Mouse (Mus musculus): ENCODE measurements around the gene Tmem220. TPM values are rescaled to one million over a fixed set of nuclear protein-coding genes. Genes with fewer than 3 reads are reported as not detected.

Tmem220 gene
- 3.5 and 5.4 TPM in 2 replicates for polyA plus RNA-seq (2015; fragmentation: Nextera tagmentation; extraction: Ambion mirVana)

DNA sequence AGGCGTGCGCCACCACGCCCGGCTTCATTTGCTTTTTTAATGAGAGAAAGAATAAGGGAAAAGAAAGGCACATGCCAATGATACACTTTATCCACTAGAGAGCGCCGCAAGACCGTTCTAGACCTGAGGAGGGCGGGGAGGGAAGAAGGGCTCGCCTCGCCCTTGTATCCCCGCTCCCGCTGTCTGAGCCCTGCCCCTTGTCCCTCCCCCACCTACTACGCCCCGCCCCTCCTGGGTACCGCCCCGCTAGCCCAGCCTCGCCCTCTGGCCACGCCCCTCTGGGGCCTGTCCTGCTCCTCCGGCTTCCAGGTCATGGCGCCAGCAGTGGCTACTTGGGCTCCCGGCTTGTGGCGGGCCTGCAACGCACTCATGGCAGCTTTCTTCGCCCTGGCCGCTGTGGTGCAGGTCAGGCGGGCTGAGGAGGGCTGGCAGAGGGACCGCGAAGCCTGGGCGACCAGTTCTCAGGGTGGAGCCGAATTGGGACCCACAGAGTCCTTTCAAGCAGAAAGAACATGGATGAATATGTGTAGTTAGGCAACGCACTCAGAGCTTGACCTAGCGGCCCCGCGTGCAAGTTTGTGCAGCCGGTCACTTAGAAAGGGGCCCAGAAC, at the start of gene Tmem220:
Gene Tmem220 (plus strand): TSS at position 288 of the 611 bp plus-strand sequence.
- WGBS, result under 1% methylated on average over 34 of the region's 35 CpGs
- no peaks in the 10 kb centered on the region for H3K27me3 ChIP-seq (replicated peaks; ENCODE audit: insufficient read depth, low read length)
- peak within 1 kb of the TSS; percentile 28; the same call in 1 of the 2 replicates for H3K27ac ChIP-seq (ENCODE audit: low read length)
- no peaks in the 10 kb centered on the region; the same call in 1 of the 2 replicates for H3K4me1 ChIP-seq (ENCODE audit: insufficient read depth, low read depth, low read length)
- peak within 1 kb of the TSS; percentile 56 for H3K4me2 ChIP-seq (replicated peaks; ENCODE audit: low read depth, low read length)
- H3K4me3 ChIP-seq (ENCODE audit: low read depth, low read length), result peak within 1 kb of the TSS; percentile 46
- peak within 1 kb of the TSS; percentile 30 for H3K9ac ChIP-seq (replicated peaks; ENCODE audit: low read depth)
- ATAC-seq (peak; percentile 100), DNase-seq (ENCODE audit: low spot score) (peak; percentile 98)
- H3K36me3 ChIP-seq (ENCODE audit: insufficient read depth, low read length), result no peaks in the 10 kb centered on the region
- no peaks in the 10 kb centered on the region for H3K9me3 ChIP-seq (ENCODE audit: low read length)
- TF ChIP-seq CTCF (IDR thresholded peaks at IDR 0.05) (peak; percentile 85), EP300 (IDR thresholded peaks at IDR 0.05) (no peak)

DNA sequence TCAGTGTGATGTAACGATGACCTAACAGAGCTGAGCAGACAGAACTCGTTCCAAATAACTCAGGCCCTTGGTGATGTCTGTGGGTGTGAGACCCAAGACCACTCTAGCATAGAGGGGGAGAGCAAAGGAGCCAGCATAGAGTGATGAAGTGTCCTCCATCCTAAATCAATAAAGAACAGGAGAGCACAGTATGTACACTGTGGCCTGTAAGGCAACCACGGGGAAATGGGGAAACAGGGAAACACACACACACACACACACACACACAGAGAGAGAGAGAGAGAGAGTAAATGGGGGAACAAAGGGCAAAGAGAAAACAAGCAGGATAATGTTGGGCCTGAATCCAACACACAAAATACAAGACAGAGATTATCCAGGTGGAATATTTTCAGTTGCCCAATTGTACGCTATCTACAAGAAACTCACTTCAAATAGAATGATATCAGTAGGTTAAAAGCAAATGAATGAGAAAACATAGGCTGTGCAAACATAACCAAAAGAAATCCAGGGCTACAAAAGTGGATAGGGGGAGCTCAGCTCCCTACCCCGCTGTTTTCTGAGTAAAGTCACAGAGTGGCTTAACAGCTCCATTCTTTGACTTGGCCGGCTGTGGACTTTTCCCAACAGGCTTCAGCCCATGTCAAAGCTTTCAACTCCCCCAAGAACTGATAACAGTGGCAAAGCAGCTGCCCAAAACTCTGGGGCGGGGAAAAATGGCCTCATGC, 49.2 kb upstream of the Tmem220 start:
- no peak for ATAC-seq
- H3K9ac ChIP-seq (replicated peaks; ENCODE audit: low read depth), result no peak overlapping the region
- H3K9me3 ChIP-seq (ENCODE audit: low read length), result no peaks in the 10 kb centered on the region
- no peak overlapping the region for H3K27ac ChIP-seq (ENCODE audit: low read length)
- H3K36me3 ChIP-seq (ENCODE audit: insufficient read depth, low read length), result no peaks in the 10 kb centered on the region
- WGBS, result 67% methylated on average over 7 of the region's 7 CpGs
- no peaks in the 10 kb centered on the region for H3K27me3 ChIP-seq (replicated peaks; ENCODE audit: insufficient read depth, low read length)
- DNase-seq (ENCODE audit: low spot score), result no peak
- H3K4me3 ChIP-seq (ENCODE audit: low read depth, low read length), result no peak overlapping the region
- H3K4me2 ChIP-seq (replicated peaks; ENCODE audit: low read depth, low read length), result no peak overlapping the region
- TF ChIP-seq EP300 (IDR thresholded peaks at IDR 0.05) (no peak), CTCF (IDR thresholded peaks at IDR 0.05) (no peak)
- H3K4me1 ChIP-seq (ENCODE audit: insufficient read depth, low read depth, low read length), result no peaks in the 10 kb centered on the region

DNA sequence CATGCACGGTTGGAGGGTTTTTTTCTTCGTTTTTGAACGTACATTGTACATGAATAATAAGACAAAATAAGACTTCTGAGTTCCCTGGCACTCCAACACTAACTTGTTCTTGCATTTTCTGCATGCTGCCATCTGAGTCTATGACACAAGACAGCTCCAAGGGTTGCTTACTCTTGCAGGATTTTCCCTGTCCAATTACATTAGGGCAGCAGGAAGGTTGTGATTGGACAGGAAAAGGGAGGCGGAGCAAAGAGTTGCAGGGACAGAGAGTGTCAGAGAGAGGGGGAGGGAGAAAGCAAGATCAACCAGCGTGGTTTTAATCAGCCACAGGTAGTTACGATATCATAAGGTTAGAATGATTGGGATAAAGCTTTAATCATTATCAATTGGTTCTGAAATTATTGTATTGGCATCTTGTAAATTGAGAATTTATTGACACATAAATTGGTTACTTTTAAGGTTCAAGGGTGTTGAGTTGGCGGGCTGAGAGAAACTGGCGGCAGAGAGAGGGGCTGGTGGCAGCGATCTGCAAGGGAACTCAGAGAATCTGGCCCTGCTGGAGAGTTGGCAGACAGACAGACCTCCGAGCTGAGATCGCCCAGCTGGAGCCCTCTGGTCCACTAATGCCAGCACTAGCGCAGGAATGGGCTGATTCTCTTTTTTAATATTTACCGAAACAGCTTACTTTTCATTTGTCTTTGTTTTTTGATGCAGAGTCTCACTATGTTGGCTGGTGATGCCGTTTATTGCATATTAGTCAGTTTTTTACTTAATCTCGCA, 43.4 kb upstream of the Tmem220 start:
- peak; percentile 11 for DNase-seq (ENCODE audit: low spot score)
- Histone ChIP-seq H3K4me2 (replicated peaks; ENCODE audit: low read depth, low read length) (no peak overlapping the region), H3K4me3 (ENCODE audit: low read depth, low read length) (no peak overlapping the region), H3K4me1 (ENCODE audit: insufficient read depth, low read depth, low read length) (no peaks in the 10 kb centered on the region), H3K36me3 (ENCODE audit: insufficient read depth, low read length) (no peaks in the 10 kb centered on the region), H3K9ac (replicated peaks; ENCODE audit: low read depth) (no peak overlapping the region), H3K27ac (ENCODE audit: low read length) (no peak overlapping the region), H3K9me3 (ENCODE audit: low read length) (no peaks in the 10 kb centered on the region), H3K27me3 (replicated peaks; ENCODE audit: insufficient read depth, low read length) (no peaks in the 10 kb centered on the region)
- TF ChIP-seq CTCF (IDR thresholded peaks at IDR 0.05) (no peak), EP300 (IDR thresholded peaks at IDR 0.05) (no peak)
- 68% methylated on average over 15 of the region's 15 CpGs for WGBS
- ATAC-seq, result no peak

DNA sequence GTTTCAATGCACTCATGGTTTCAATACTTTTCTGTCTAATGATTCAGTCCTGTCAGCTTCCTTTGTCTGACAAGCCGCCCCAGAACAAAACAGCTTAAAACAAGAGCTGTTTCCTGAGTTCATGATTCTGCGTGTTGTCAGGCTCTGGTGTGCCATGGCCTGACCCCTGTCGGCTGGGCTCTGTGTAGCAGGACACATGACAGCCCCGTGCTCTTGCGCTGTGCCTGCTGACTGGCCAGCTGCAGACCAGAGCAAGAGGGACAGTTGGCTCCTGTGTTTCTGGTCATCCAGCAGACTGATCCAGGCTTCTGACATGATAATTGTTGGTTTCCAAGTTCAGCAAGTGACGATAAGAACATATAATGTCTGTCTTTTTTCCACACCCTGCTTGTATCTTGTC, 42.2 kb upstream of the Tmem220 start:
- ATAC-seq, result peak; percentile 72

GRCm38 (mm10) chr11:66983422-66984164, 41.4 kb upstream of the Tmem220 start:
- no peaks in the 10 kb centered on the region for H3K36me3 ChIP-seq (ENCODE audit: insufficient read depth, low read length)
- ATAC-seq (peak; percentile 71), DNase-seq (ENCODE audit: low spot score) (peak; percentile 74)
- no peaks in the 10 kb centered on the region for H3K9me3 ChIP-seq (ENCODE audit: low read length)
- H3K4me2 ChIP-seq (replicated peaks; ENCODE audit: low read depth, low read length), result 0 out of 2 replicates have a peak overlapping the region, but pooled peaks have one; percentile 74
- H3K27ac ChIP-seq (ENCODE audit: low read length), result peak overlapping the region; percentile 7
- H3K4me3 ChIP-seq (ENCODE audit: low read depth, low read length), result no peak overlapping the region
- no peak for TF ChIP-seq EP300 (IDR thresholded peaks at IDR 0.05)
- TF ChIP-seq CTCF (IDR thresholded peaks at IDR 0.05), result no peak
- no peaks in the 10 kb centered on the region for H3K4me1 ChIP-seq (ENCODE audit: insufficient read depth, low read depth, low read length)
- 41% methylated on average over 11 of the region's 11 CpGs for whole genome bisulfite sequencing
- H3K27me3 ChIP-seq (replicated peaks; ENCODE audit: insufficient read depth, low read length), result no peaks in the 10 kb centered on the region
- no peak overlapping the region for H3K9ac ChIP-seq (replicated peaks; ENCODE audit: low read depth)

More for the DNA sequence above, 42.2 kb upstream of the Tmem220 start:
- Histone ChIP-seq H3K27me3 (replicated peaks; ENCODE audit: insufficient read depth, low read length) (no peaks in the 10 kb centered on the region), H3K27ac (ENCODE audit: low read length) (no peak overlapping the region), H3K4me1 (ENCODE audit: insufficient read depth, low read depth, low read length) (no peaks in the 10 kb centered on the region), H3K9me3 (ENCODE audit: low read length) (no peaks in the 10 kb centered on the region), H3K36me3 (ENCODE audit: insufficient read depth, low read length) (no peaks in the 10 kb centered on the region), H3K4me3 (ENCODE audit: low read depth, low read length) (no peak overlapping the region), H3K9ac (replicated peaks; ENCODE audit: low read depth) (no peak overlapping the region), H3K4me2 (replicated peaks; ENCODE audit: low read depth, low read length) (no peak overlapping the region)
- DNase-seq (ENCODE audit: low spot score), result peak; percentile 70
- no peak for TF ChIP-seq EP300 (IDR thresholded peaks at IDR 0.05)
- TF ChIP-seq CTCF (IDR thresholded peaks at IDR 0.05), result peak; percentile 79
- 40% methylated on average over 6 of the region's 6 CpGs for WGBS
